Mouse (Mus musculus) kidney, adult 9 months (tissue): ENCODE results near the gene Rassf2.

Source experiments
- DNase-seq: peaks from one replicate; pipeline ENCODE4 v3.0.0; 2022

The Rassf2 gene

GRCm38 (mm10) chr2:132004495-132005136, 25.4 kb downstream of the Rassf2 start:
- no peak for DNase-seq

- no peak for DNase-seq
These were observed 26.1 kb downstream of the Rassf2 start for GRCm38 (mm10) chr2:132003916-132004315.

- DNase-seq: no peak
These were observed 28.2 kb downstream of the Rassf2 start for GRCm38 (mm10) chr2:132001696-132002334.

- DNase-seq: no peak
These were observed 32.7 kb downstream of the Rassf2 start for GRCm38 (mm10) chr2:131997356-131997755.

- no peak for DNase-seq
These were observed 33.7 kb downstream of the Rassf2 start for GRCm38 (mm10) chr2:131996369-131996768.

GRCm38 (mm10) chr2:131995742-131996141, 34.3 kb downstream of the Rassf2 start:
- no peak for DNase-seq

GRCm38 (mm10) chr2:131994971-131995370, 35.1 kb downstream of the Rassf2 start:
- no peak for DNase-seq

- DNase-seq: peak; percentile 61
These were observed 36.4 kb downstream of the Rassf2 start for GRCm38 (mm10) chr2:131993563-131994088.

- no peak for DNase-seq
These were observed 36.9 kb downstream of the Rassf2 start for GRCm38 (mm10) chr2:131993151-131993550.

GRCm38 (mm10) chr2:131992487-131992886, 37.6 kb downstream of the Rassf2 start:
- DNase-seq: no peak

- DNase-seq: no peak
These were observed 41.5 kb downstream of the Rassf2 start for GRCm38 (mm10) chr2:131988550-131988949.

- no peak for DNase-seq
These were observed 42.1 kb downstream of the Rassf2 start for GRCm38 (mm10) chr2:131987950-131988349.

GRCm38 (mm10) chr2:131982546-131983196, 47.4 kb downstream of the Rassf2 start:
- DNase-seq: peak; percentile 67

- peak; percentile 62 for DNase-seq
These were observed 49.2 kb downstream of the Rassf2 start for GRCm38 (mm10) chr2:131980866-131981265.

GRCm38 (mm10) chr2:131976663-131977062, 53.4 kb downstream of the Rassf2 start:
- no peak for DNase-seq

GRCm38 (mm10) chr2:131971098-131971497, 59.0 kb downstream of the Rassf2 start:
- no peak for DNase-seq

GRCm38 (mm10) chr2:131970597-131970996, 59.5 kb downstream of the Rassf2 start:
- DNase-seq: no peak

- no peak for DNase-seq
These were observed 68.4 kb downstream of the Rassf2 start for GRCm38 (mm10) chr2:131961671-131962070.

- DNase-seq: peak; percentile 54
These were observed 72.3 kb downstream of the Rassf2 start for GRCm38 (mm10) chr2:131957731-131958222.

GRCm38 (mm10) chr2:131956336-131957256, 73.5 kb downstream of the Rassf2 start:
- DNase-seq: no peak

- no peak for DNase-seq
These were observed 74.8 kb downstream of the Rassf2 start for GRCm38 (mm10) chr2:131955264-131955663.

GRCm38 (mm10) chr2:131954835-131955234, 75.2 kb downstream of the Rassf2 start:
- DNase-seq: no peak

GRCm38 (mm10) chr2:131953711-131954110, 76.3 kb downstream of the Rassf2 start:
- no peak for DNase-seq
